Mouse (Mus musculus) erythroblast, embryonic 14.5 days (primary cell): ENCODE measurements around the gene Gng3.
"Not testable (repeated sequence)": the region's sequence is repeated elsewhere in the genome, so short reads cannot be mapped to it uniquely, and the experiment has no call there.

ENCODE experiments used
- GATA1 ChIP-seq: IDR thresholded peaks from 2 replicates; pipeline ENCODE4 v1.6.1; 2012; ENCODE audit warnings: low read length, inconsistent platforms, mixed read lengths
- TAL1 ChIP-seq: IDR thresholded peaks from 3 replicates; pipeline ENCODE4 v1.6.1; 2012; ENCODE audit warnings: low read length, inconsistent platforms, mixed read lengths

DNA sequence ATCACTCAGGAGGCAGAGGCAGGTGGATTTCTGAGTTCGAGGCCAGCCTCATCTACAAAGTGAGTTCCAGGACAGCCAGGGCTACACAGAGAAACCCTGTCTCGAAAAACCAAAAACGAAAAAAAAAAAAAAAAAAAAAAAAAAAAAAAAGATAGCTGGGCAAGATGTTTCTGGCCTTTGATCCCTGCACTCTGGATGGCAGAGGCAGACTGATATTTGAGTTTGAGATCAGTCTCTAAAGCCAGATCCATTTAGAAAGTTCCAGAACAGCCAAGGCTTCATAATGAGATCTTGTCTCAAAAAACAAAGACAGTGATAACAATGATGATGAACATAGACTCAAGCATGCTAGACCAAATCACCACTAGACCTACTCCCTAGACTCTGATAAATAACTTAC is 31.4 kb upstream of the Gng3 start:
- not testable (repeated sequence) for TF ChIP-seq GATA1, TAL1
